Mouse (Mus musculus): ENCODE results near the gene Zfand6.

GRCm38 (mm10) chr7:84604501-84604900 lies 85.3 kb downstream of the Zfand6 start:
- TF ChIP-seq POLR2A (IDR thresholded peaks at IDR 0.05; ENCODE audit: borderline replicate concordance, control insufficient read depth, low read depth, low read length) (no peak), CTCF (IDR thresholded peaks at IDR 0.05; ENCODE audit: control insufficient read depth, insufficient read depth, low read length) (no peak)
